Mouse (Mus musculus) forebrain, embryonic 11.5 days (tissue): ENCODE measurements at regions not wholly inside any gene's neighbourhood (a gene's known extent, or its start where the extent isn't known, plus 50 kb on each side); places are given as distances from the start of the nearest gene placed in this dataset.

ENCODE experiments used
- ATAC-seq: fragments of 200-750 bp; cut with Nextera tagmentation; replicated peaks from 2 replicates; pipeline ENCODE4 v1.8.0; 2017; ENCODE audit warnings: moderate TSS enrichment; ENCODE audit not compliant: low FRiP score
- DNase-seq: peaks from one replicate; pipeline ENCODE4 v3.0.0-alpha.2; 2017; ENCODE audit warnings: low spot score
- H3K27ac ChIP-seq: fragments of 300-500 bp; sonication (generic); 2 replicates; pipeline ENCODE4 v1.5.1; 2014; ENCODE audit warnings: low read depth, low read length
- H3K27me3 ChIP-seq: fragments of 300-500 bp; sonication (generic); 2 replicates; pipeline ENCODE4 v1.6.1; 2014; ENCODE audit warnings: mild to moderate bottlenecking, low read length, mixed read lengths; ENCODE audit not compliant: control insufficient read depth, insufficient read depth
- H3K36me3 ChIP-seq: fragments of 300-500 bp; sonication (generic); 2 replicates; pipeline ENCODE4 v1.6.1; 2014; ENCODE audit warnings: mild to moderate bottlenecking, low read length, moderate library complexity, mixed read lengths; ENCODE audit not compliant: control insufficient read depth, insufficient read depth
- H3K4me1 ChIP-seq: fragments of 300-500 bp; sonication (generic); replicated peaks from 2 replicates; pipeline ENCODE4 v1.6.1; 2014; ENCODE audit warnings: low read length, mixed read lengths; ENCODE audit not compliant: control insufficient read depth, insufficient read depth
- H3K4me2 ChIP-seq: fragments of 300-500 bp; sonication (generic); 2 replicates; pipeline ENCODE4 v1.6.1; 2014; ENCODE audit warnings: low read depth, mild to moderate bottlenecking, low read length, moderate library complexity, mixed read lengths; ENCODE audit not compliant: severe bottlenecking
- H3K4me3 ChIP-seq: fragments of 300-500 bp; sonication (generic); 2 replicates; pipeline ENCODE4 v1.5.1; 2014; ENCODE audit warnings: low read depth, low read length
- H3K9ac ChIP-seq: fragments of 300-500 bp; sonication (generic); 2 replicates; pipeline ENCODE4 v1.6.1; 2014; ENCODE audit warnings: low read length
- H3K9me3 ChIP-seq: fragments of 300-500 bp; sonication (generic); 2 replicates; pipeline ENCODE4 v1.6.1; 2016; ENCODE audit warnings: low read length, mixed read lengths; ENCODE audit not compliant: control insufficient read depth
- WGBS: fragments of 180-500 bp; shearing (Covaris S2); extraction: QIAGEN DNeasy Blood & Tissue Kit; methylation state at CpG from one replicate; pipeline ENCODE4 v1.1.7; 2014; 5-methylcytosine and 5-hydroxymethylcytosine counted together

DNA sequence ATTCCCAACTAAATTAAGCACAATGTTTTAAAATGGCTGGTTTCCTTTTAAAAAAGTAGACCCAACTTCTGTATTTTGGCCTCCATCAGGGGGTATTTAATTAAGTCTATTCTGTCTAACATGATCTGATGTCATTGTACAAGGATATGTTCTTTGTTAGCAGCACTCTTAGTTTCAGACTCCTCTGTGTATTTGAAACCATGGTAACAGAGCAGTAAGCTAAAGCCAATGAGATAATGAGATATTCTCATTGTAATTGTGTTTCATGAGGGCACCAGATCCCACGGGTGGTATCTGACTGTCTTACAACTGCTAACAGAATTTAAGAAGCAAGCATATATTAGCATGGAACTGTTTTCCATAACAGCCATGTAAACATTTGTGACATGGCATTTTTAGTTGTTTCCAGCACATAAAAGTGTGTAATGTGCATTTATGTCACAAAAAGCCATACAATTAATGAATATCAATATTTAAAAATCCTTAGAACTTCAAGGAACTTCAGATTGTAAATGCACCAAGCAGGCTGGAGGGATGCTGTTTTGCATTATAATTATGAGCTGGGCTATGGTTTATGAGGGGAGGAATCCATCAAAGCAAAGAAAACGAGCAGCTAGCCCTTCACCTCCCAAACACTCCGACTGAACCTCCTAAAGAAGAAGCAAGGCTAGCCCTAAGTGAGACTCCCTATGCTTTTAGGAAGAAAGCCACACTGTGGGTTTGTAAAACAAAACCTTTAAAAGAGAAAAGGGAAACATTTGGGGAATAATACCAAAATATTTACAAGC is 240.7 kb upstream of the Veph1 start:
- no peak overlapping the region for H3K4me3 ChIP-seq
- no peak overlapping the region for H3K4me2 ChIP-seq
- peaks cover 6% of the 10 kb centered on the region; the same call in 1 of the 2 replicates for H3K4me1 ChIP-seq
- H3K27ac ChIP-seq: no peak overlapping the region
- DNase-seq (no peak), ATAC-seq (peak; percentile 73)
- H3K27me3 ChIP-seq: no peaks in the 10 kb centered on the region
- H3K36me3 ChIP-seq: no peaks in the 10 kb centered on the region
- H3K9me3 ChIP-seq: no peaks in the 10 kb centered on the region
- 30% methylated on average over 3 of the region's 3 CpGs for WGBS
- no peak overlapping the region for H3K9ac ChIP-seq

DNA sequence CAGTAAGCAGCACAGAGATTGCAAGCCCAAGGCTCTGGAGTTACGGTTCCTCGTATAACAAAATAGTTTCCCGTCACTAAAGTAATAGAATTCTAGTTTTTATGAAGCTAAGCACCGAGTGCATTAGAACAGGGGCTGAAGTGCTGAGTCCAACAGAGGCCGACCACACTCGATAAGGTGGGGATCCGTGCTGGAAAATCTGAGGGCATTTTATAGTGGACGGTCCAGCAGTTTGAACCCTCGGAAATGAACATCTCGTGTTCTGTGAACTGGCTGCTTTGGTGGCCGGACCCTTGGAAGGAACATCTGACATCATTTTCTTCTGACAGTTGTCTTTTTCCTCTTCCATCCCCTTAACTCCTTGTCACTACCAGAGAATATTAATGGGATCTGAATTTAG is 240.0 kb upstream of the Veph1 start:
- WGBS: 82% methylated on average over 11 of the region's 11 CpGs
- H3K4me3 ChIP-seq: no peak overlapping the region
- H3K9me3 ChIP-seq: no peaks in the 10 kb centered on the region
- no peak overlapping the region for H3K4me2 ChIP-seq
- no peak overlapping the region for H3K9ac ChIP-seq
- no peak for DNase-seq
- no peaks in the 10 kb centered on the region for H3K36me3 ChIP-seq
- peak overlapping the region; percentile 41; the same call in 1 of the 2 replicates for H3K27ac ChIP-seq
- no peaks in the 10 kb centered on the region for H3K27me3 ChIP-seq
- peak; percentile 43; the same call in 1 of the 2 replicates for ATAC-seq
- H3K4me1 ChIP-seq: peaks cover 6% of the 10 kb centered on the region; the same call in 1 of the 2 replicates

- H3K9ac ChIP-seq: no peak overlapping the region
- no peak overlapping the region for H3K4me2 ChIP-seq
- no peaks in the 10 kb centered on the region for H3K9me3 ChIP-seq
- H3K27me3 ChIP-seq: no peaks in the 10 kb centered on the region
- H3K27ac ChIP-seq: no peak overlapping the region
- 74% methylated on average over 8 of the region's 8 CpGs for WGBS
- ATAC-seq (no peak), DNase-seq (no peak)
- no peaks in the 10 kb centered on the region for H3K36me3 ChIP-seq
- H3K4me3 ChIP-seq: no peak overlapping the region
- peaks cover 6% of the 10 kb centered on the region; the same call in 1 of the 2 replicates for H3K4me1 ChIP-seq
These were observed 239.3 kb upstream of the Veph1 start for GRCm38 (mm10) chr3:66535786-66536529.

DNA sequence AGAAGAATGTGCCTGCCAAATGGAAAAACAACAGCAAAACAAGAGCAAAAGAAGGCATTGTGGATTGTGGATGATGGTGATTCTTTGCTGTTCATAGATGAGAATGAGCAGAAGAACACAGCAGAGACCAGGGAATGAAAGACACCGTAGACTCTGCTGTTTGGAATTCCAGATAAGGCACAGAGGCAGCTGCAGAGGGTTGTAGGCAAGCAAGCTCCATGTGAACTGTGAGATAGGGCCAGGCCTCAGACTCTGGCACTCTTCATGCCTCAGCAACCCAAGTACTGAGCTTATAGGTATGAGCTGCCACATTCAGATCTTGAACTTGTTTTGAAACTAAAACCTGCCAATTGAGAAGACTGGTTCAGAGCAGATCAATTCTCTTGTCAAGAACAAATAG is 223.3 kb upstream of the Veph1 start:
- no peak overlapping the region for H3K4me3 ChIP-seq
- no peak overlapping the region for H3K27ac ChIP-seq
- ATAC-seq (no peak), DNase-seq (no peak)
- H3K4me1 ChIP-seq: 0 out of 2 replicates have a peak, but pooled peaks cover 6% of the 10 kb centered on the region
- H3K9me3 ChIP-seq: no peaks in the 10 kb centered on the region
- WGBS: 86% methylated on average over 1 of the region's 1 CpGs
- H3K27me3 ChIP-seq: no peaks in the 10 kb centered on the region
- no peaks in the 10 kb centered on the region for H3K36me3 ChIP-seq
- H3K4me2 ChIP-seq: no peak overlapping the region
- no peak overlapping the region for H3K9ac ChIP-seq

- Histone ChIP-seq H3K4me1 (0 out of 2 replicates have a peak, but pooled peaks cover 6% of the 10 kb centered on the region), H3K4me3 (no peak overlapping the region), H3K27ac (no peak overlapping the region), H3K4me2 (no peak overlapping the region), H3K36me3 (no peaks in the 10 kb centered on the region), H3K9me3 (no peaks in the 10 kb centered on the region), H3K27me3 (no peaks in the 10 kb centered on the region), H3K9ac (no peak overlapping the region)
- no peak for ATAC-seq
- no peak for DNase-seq
- WGBS: 53% methylated on average over 2 of the region's 2 CpGs
These were observed 221.7 kb upstream of the Veph1 start for GRCm38 (mm10) chr3:66518289-66518688.

DNA sequence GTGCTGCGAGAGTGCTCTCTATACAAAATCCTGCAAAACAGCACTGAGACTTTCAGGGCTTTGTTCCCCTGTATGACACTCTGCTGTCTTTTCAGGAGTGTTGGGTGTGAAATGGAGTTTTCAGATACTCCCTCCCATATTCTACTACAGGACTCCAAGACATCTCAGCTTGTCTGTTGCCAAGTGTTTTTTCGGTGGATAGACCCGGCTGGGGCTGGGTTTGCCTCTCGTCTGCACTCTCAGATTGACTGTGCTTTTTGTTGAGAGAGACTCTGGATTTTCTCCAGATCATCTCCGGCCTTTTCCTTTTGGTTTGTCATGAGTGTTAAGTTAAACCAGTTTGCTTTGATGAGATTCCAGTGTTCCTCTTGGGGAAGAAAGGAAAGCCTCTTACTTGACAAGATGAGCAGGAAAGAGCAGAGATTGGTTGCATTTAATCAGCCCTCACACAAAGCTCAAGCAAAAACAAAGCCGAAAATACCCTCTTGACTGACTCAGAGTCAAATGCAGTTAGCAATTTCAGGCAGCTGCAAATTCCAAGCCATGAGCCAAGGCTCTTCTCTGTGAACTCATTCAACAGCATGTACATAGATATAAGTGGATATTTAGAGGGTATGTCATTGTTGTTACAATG is 219.3 kb upstream of the Veph1 start:
- Histone ChIP-seq H3K4me1 (0 out of 2 replicates have a peak, but pooled peaks cover 6% of the 10 kb centered on the region), H3K36me3 (no peaks in the 10 kb centered on the region), H3K9ac (no peak overlapping the region), H3K27me3 (no peaks in the 10 kb centered on the region), H3K4me3 (no peak overlapping the region), H3K27ac (no peak overlapping the region), H3K4me2 (no peak overlapping the region), H3K9me3 (no peaks in the 10 kb centered on the region)
- 67% methylated on average over 6 of the region's 6 CpGs for WGBS
- ATAC-seq: no peak
- no peak for DNase-seq

GRCm38 (mm10) chr3:66514587-66514986 is 217.9 kb upstream of the Veph1 start:
- WGBS: 88% methylated on average over 8 of the region's 8 CpGs
- Histone ChIP-seq H3K4me1 (0 out of 2 replicates have a peak, but pooled peaks cover 6% of the 10 kb centered on the region), H3K4me3 (no peak overlapping the region), H3K9me3 (no peaks in the 10 kb centered on the region), H3K27ac (no peak overlapping the region), H3K36me3 (no peaks in the 10 kb centered on the region), H3K4me2 (no peak overlapping the region), H3K9ac (no peak overlapping the region), H3K27me3 (no peaks in the 10 kb centered on the region)
- ATAC-seq: no peak
- no peak for DNase-seq

GRCm38 (mm10) chr3:66512408-66512807 is 215.8 kb upstream of the Veph1 start:
- H3K4me3 ChIP-seq: no peak overlapping the region
- H3K27me3 ChIP-seq: no peaks in the 10 kb centered on the region
- DNase-seq (no peak), ATAC-seq (no peak)
- H3K4me1 ChIP-seq: 0 out of 2 replicates have a peak, but pooled peaks cover 2% of the 10 kb centered on the region
- no peaks in the 10 kb centered on the region for H3K9me3 ChIP-seq
- H3K36me3 ChIP-seq: no peaks in the 10 kb centered on the region
- H3K9ac ChIP-seq: no peak overlapping the region
- H3K27ac ChIP-seq: no peak overlapping the region
- WGBS: 97% methylated on average over 1 of the region's 1 CpGs
- H3K4me2 ChIP-seq: no peak overlapping the region
